18 mouse cellular contexts compared by ENCODE assay signal in the genomic region with DNA sequence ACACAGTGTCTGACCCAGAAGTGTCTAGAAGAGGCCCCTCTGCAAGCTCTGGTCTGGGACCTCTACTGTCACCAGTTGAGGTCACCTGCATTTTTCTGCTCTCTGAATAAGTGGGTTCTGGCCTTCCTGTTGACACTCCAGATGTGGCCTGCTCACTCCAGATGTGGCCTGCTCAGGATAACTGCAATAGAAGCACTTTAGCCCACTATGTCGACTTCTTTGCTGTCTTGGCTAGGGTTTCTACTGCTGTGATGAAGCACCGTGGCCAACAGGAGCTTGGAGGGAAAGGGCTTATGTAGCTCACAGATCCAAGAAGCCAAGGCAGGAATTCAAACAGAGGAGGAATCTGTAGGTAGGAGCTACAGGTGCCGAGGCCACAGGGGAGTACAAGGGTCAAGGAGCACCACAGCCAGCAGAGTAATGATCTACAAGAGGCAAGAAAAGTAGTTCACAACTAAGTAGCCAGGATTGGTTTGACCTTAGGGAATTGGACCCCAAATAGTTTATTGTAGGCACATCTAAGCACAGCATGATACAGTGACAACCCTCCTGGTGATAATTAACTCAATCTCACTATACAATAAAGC. TPM values are rescaled to one million over a fixed set of nuclear protein-coding genes. Genes with fewer than 3 reads are reported as not detected.
A peak's percentile ranks its signal among the peaks of the same experiment; 100 is the strongest.
DNase-seq lines count a peak whose midpoint lies in the region; TF ChIP-seq lines count a peak whose summit lies in the region.
"Had no signal": no experiment of that assay in that cellular context is flagged by ENCODE, and none has a peak within 500 bp of the region (broad histone marks: within the 10 kb centered on the region; RNA-seq: fewer than 3 reads in every experiment).

No protein-coding gene starts in this region.

- H3ac ChIP-seq in myocyte (ENCODE audit: control insufficient read depth, insufficient read length) = no peak overlapping the region

- no peak overlapping the region for H3K4me3 ChIP-seq in gastrocnemius, adult 2 months
- no peak overlapping the region for H3K4me3 ChIP-seq in myocyte
- H3K4me3 ChIP-seq: embryonic facial prominence, embryonic 15.5 days; forebrain, embryonic 12.5 days; heart, embryonic 13.5 days; midbrain, embryonic 12.5 days had no signal

- H3K27ac ChIP-seq in gastrocnemius, adult 2 months = 0 out of 2 replicates have a peak overlapping the region, but pooled peaks have one; percentile 7

- peak overlapping the region; percentile 46 for H3K4me2 ChIP-seq in myocyte (ENCODE audit: low read depth)
- H3K4me2 ChIP-seq: embryonic facial prominence, embryonic 15.5 days; forebrain, embryonic 12.5 days; heart, embryonic 13.5 days; liver, embryonic 11.5 days; lung, embryonic 14.5 days; midbrain, embryonic 12.5 days had no signal

- intact Hi-C loops in gastrocnemius, adult 2 months (cut with DNase I) = no loop called here

- TF ChIP-seq POLR2A in myocyte (IDR thresholded peaks at IDR 0.05; ENCODE audit: insufficient read length, low read depth) = no peak

- no peaks in the 10 kb centered on the region for H3K27me3 ChIP-seq in myocyte (ENCODE audit: control insufficient read depth, insufficient read depth, insufficient read length)
- H3K27me3 ChIP-seq: CH12.LX; embryonic facial prominence, embryonic 15.5 days; forebrain, embryonic 12.5 days; heart, embryonic 13.5 days; midbrain, embryonic 12.5 days had no signal

- H3K79me2 ChIP-seq in myocyte (ENCODE audit: control insufficient read depth, insufficient read depth) = peaks cover 12% of the 10 kb centered on the region

- no peak for DNase-seq in gastrocnemius, adult 2 months
- no peak for DNase-seq in gastrocnemius, adult 18-20 months (ENCODE audit: low spot score)
- peak; percentile 57 to 63 for DNase-seq in kidney, adult 8-10 months
- no peak for DNase-seq in kidney, postnatal 4 days
- peak; percentile 28 for DNase-seq in kidney, postnatal 14 days
- DNase-seq in lung, postnatal 25 days (ENCODE audit: low spot score) = no peak
- no peak for DNase-seq in right cerebral cortex, postnatal 25 days
- DNase-seq: adrenal gland, postnatal 10 days; cerebellum, adult 9-10 months; heart, postnatal 4 days; lung, embryonic 14.5 days had no signal

- H3K36me3 ChIP-seq in myocyte (ENCODE audit: control insufficient read depth, insufficient read depth) = no peaks in the 10 kb centered on the region

- TF ChIP-seq CTCF in gastrocnemius, adult 2 months (IDR thresholded peaks at IDR 0.05) = no peak

TF ChIP-seq in myocyte, 11 proteins besides CTCF, POLR2A, EP300 and RAD21:
- TF ChIP-seq TCF12 (IDR thresholded peaks at IDR 0.05; ENCODE audit: insufficient read depth, poor library complexity, severe bottlenecking) (no peak), USF1 (IDR thresholded peaks at IDR 0.05; ENCODE audit: low read depth) (no peak), REST (IDR thresholded peaks at IDR 0.05; ENCODE audit: insufficient read depth, insufficient read length) (no peak), TCF3 (IDR thresholded peaks at IDR 0.05; ENCODE audit: insufficient read length, low read depth) (no peak), MYOD1 (IDR thresholded peaks at IDR 0.05; ENCODE audit: control insufficient read depth in 1 of 3, insufficient read length in 2 of 3, low read depth in 2 of 3) (no peak), CEBPB (IDR thresholded peaks at IDR 0.05; ENCODE audit: insufficient read depth, poor library complexity, severe bottlenecking) (no peak), MAX (IDR thresholded peaks at IDR 0.05; ENCODE audit: low read depth) (no peak), SRF (IDR thresholded peaks at IDR 0.05; ENCODE audit: control insufficient read depth, insufficient read length, low read depth) (no peak), POLR2AphosphoS2 (IDR thresholded peaks at IDR 0.05; ENCODE audit: insufficient read length, low read depth) (no peak), MYOG (IDR thresholded peaks at IDR 0.05; ENCODE audit: control insufficient read depth in 1 of 3, insufficient read depth in 1 of 3, insufficient read length in 2 of 3, low read depth in 2 of 3) (no peak), E2F4 (IDR thresholded peaks at IDR 0.05; ENCODE audit: insufficient read depth) (no peak)
TF ChIP-seq in myocyte: peak in this region for 0.

RNA-seq across cellular contexts. Expression of gene Tmem120a, which starts 21.0 kb away (rescaled TPM):
- 1 to 10 TPM; 7.6 to 8.3 TPM for total RNA-seq in gastrocnemius, adult 2 months (2021)
- total RNA-seq in gastrocnemius, adult 18-20 months (2021) = 1 to 10 TPM; 6.8 to 8.4 TPM
- polyA plus RNA-seq in myocyte (2012; fragmentation: generic; extraction: Trizol) = 32.7 TPM

RNA-seq across cellular contexts. Expression of gene Por, which starts 53.4 kb away (rescaled TPM):
- total RNA-seq in gastrocnemius, adult 2 months (2021) = 10 to 100 TPM; 31.4 to 32.7 TPM
- 10 to 100 TPM; 30.3 to 35.6 TPM for total RNA-seq in gastrocnemius, adult 18-20 months (2021)
- polyA plus RNA-seq in myocyte (2012; fragmentation: generic; extraction: Trizol) = 90.6 TPM

RNA-seq across cellular contexts. Expression of gene Styxl1, which starts 54.9 kb away (rescaled TPM):
- total RNA-seq in gastrocnemius, adult 2 months (2021) = not detected
- not detected for total RNA-seq in gastrocnemius, adult 18-20 months (2021)
- polyA plus RNA-seq in myocyte (2012; fragmentation: generic; extraction: Trizol) = 0.07 TPM
- total RNA-seq: CH12.LX; heart, postnatal 4 days had no signal
- polyA plus RNA-seq: heart, embryonic 13.5 days; lung, embryonic 14.5 days had no signal

RNA-seq across cellular contexts. Expression of gene Mdh2, which starts 55.0 kb away (rescaled TPM):
- total RNA-seq in gastrocnemius, adult 2 months (2021) = 1,000 to 10,000 TPM in 1 of 2 experiments, 100 to 1,000 TPM in 1; 910 to 1,211 TPM
- total RNA-seq in gastrocnemius, adult 18-20 months (2021) = 1,000 to 10,000 TPM in 1 of 2 experiments, 100 to 1,000 TPM in 1; 959 to 1,045 TPM
- polyA plus RNA-seq in myocyte (2012; fragmentation: generic; extraction: Trizol) = 725 TPM

Comparison
In these comparisons a context has a peak if more than half of its experiments do, and no peak if none do; other contexts are left out.
1. DNase-seq: peak in kidney, adult 8-10 months (2 of 2) and kidney, postnatal 14 days (single experiment); none in gastrocnemius, adult 2 months (single experiment), gastrocnemius, adult 18-20 months (single experiment), kidney, postnatal 4 days (0 of 2), lung, postnatal 25 days (single experiment) and right cerebral cortex, postnatal 25 days (single experiment).